8 mouse cellular contexts compared by ENCODE assay signal in the genomic region with DNA sequence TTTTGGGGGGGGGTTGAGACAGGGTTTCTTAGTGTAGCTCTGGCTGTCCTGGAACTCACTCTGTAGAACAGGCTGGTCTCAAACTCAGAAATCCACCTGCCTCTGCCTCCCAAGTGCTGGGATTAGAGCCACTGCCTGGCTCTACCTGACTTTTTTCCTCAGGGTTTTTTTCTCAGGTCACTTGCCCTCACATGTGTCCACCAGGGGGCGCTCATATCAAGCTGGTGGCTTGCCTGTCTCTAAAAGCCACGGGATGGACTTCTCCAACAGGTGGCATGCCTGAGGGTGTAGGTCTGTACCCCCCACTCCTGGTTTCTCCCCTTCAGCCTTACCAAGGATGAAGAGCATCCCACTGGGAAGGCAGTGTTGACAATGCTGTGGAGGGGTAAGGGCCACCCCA. TPM values are rescaled to one million over a fixed set of nuclear protein-coding genes. Genes with fewer than 3 reads are reported as not detected.
A peak's percentile ranks its signal among the peaks of the same experiment; 100 is the strongest.
DNase-seq lines count a peak whose midpoint lies in the region; ATAC-seq lines count a peak whose summit lies in the region.

No protein-coding gene starts in this region.

- peaks cover 23% of the 10 kb centered on the region for H3K4me1 ChIP-seq in kidney, embryonic 15.5 days
- no peaks in the 10 kb centered on the region for H3K4me1 ChIP-seq in embryonic facial prominence, embryonic 11.5 days (ENCODE audit: control insufficient read depth, insufficient read depth, low read length)
- peaks cover 4% of the 10 kb centered on the region; the same call in 1 of the 2 replicates for H3K4me1 ChIP-seq in limb, embryonic 11.5 days (ENCODE audit: control insufficient read depth, insufficient read depth, low read length)

- peaks cover 35% of the 10 kb centered on the region for H3K27me3 ChIP-seq in kidney, embryonic 15.5 days
- H3K27me3 ChIP-seq in embryonic facial prominence, embryonic 11.5 days (ENCODE audit: control insufficient read depth, insufficient read depth, low read length): peaks cover 24% of the 10 kb centered on the region
- H3K27me3 ChIP-seq in limb, embryonic 11.5 days (ENCODE audit: control insufficient read depth, insufficient read depth, low read length): peaks cover 21% of the 10 kb centered on the region

- H3K27ac ChIP-seq in kidney, embryonic 15.5 days: no peak overlapping the region
- H3K27ac ChIP-seq in embryonic facial prominence, embryonic 11.5 days (replicated peaks; ENCODE audit: low read depth, low read length): no peak overlapping the region
- no peak overlapping the region for H3K27ac ChIP-seq in limb, embryonic 11.5 days (replicated peaks; ENCODE audit: low read depth, low read length)

- WGBS in kidney, embryonic 15.5 days: 0% methylated on average over 2 of the region's 2 CpGs
- WGBS in embryonic facial prominence, embryonic 11.5 days: 0% methylated on average over 2 of the region's 2 CpGs
- WGBS in limb, embryonic 11.5 days: 2% methylated on average over 2 of the region's 2 CpGs

- H3K9ac ChIP-seq in kidney, embryonic 15.5 days: no peak overlapping the region
- no peak overlapping the region for H3K9ac ChIP-seq in embryonic facial prominence, embryonic 11.5 days (replicated peaks; ENCODE audit: low read length)
- H3K9ac ChIP-seq in limb, embryonic 11.5 days (ENCODE audit: low read length): no peak overlapping the region

- ATAC-seq in kidney, embryonic 15.5 days (replicated peaks; ENCODE audit: low FRiP score): no peak
- no peak for ATAC-seq in embryonic facial prominence, embryonic 11.5 days (replicated peaks; ENCODE audit: insufficient number of reproducible peaks, low FRiP score, low TSS enrichment, low read depth)
- no peak for ATAC-seq in limb, embryonic 11.5 days (ENCODE audit: insufficient number of reproducible peaks, low FRiP score, low TSS enrichment, low read depth)

- H3K4me3 ChIP-seq in kidney, embryonic 15.5 days (replicated peaks): no peak overlapping the region
- H3K4me3 ChIP-seq in embryonic facial prominence, embryonic 11.5 days (ENCODE audit: low read depth, low read length): no peak overlapping the region
- no peak overlapping the region for H3K4me3 ChIP-seq in limb, embryonic 11.5 days (ENCODE audit: low read depth, low read length)

- H3K36me3 ChIP-seq in kidney, embryonic 15.5 days: peaks cover 10% of the 10 kb centered on the region; the same call in 1 of the 2 replicates
- H3K36me3 ChIP-seq in embryonic facial prominence, embryonic 11.5 days (replicated peaks; ENCODE audit: control insufficient read depth, insufficient read depth, low read depth, low read length): no peaks in the 10 kb centered on the region
- H3K36me3 ChIP-seq in limb, embryonic 11.5 days (ENCODE audit: control insufficient read depth, insufficient read depth, low read length): no peaks in the 10 kb centered on the region

- no peak overlapping the region for H3K4me2 ChIP-seq in kidney, embryonic 15.5 days
- H3K4me2 ChIP-seq in embryonic facial prominence, embryonic 11.5 days (ENCODE audit: low read depth, low read length): no peak overlapping the region
- H3K4me2 ChIP-seq in limb, embryonic 11.5 days (ENCODE audit: low read depth, severe bottlenecking): no peak overlapping the region

- peak; percentile 90 for DNase-seq in kidney, adult 18-20 months
- peak; percentile 94 for DNase-seq in adrenal gland, postnatal 14 days
- peak; percentile 87 for DNase-seq in embryonic facial prominence, embryonic 11.5 days (ENCODE audit: low spot score)
- DNase-seq in hindlimb bud, embryonic 11.5 days (ENCODE audit: extremely low spot score, low read depth, low spot score): peak; percentile 63
- peak; percentile 93 for DNase-seq in limb, embryonic 11.5 days (ENCODE audit: low spot score)
- peak; percentile 77 for DNase-seq in ovary, postnatal 14 days (ENCODE audit: low spot score)
- DNase-seq in thymus, postnatal 0 days (ENCODE audit: low spot score): peak; percentile 86

- no peaks in the 10 kb centered on the region for H3K9me3 ChIP-seq in kidney, embryonic 15.5 days (replicated peaks)
- H3K9me3 ChIP-seq in embryonic facial prominence, embryonic 11.5 days (replicated peaks; ENCODE audit: control insufficient read depth, low read length): no peaks in the 10 kb centered on the region
- no peaks in the 10 kb centered on the region; the same call in 1 of the 2 replicates for H3K9me3 ChIP-seq in limb, embryonic 11.5 days (ENCODE audit: control insufficient read depth, low read length)

RNA-seq across cellular contexts. Expression of gene Evpl, which starts 11.5 kb away (rescaled TPM):
- 2.8 and 2.9 TPM in 2 replicates for polyA plus RNA-seq in kidney, embryonic 15.5 days (2015; fragmentation: Nextera tagmentation; extraction: Ambion mirVana)
- total RNA-seq in adrenal gland, postnatal 14 days (2021): 1.3 and 1.7 TPM in 2 replicates
- polyA plus RNA-seq in embryonic facial prominence, embryonic 11.5 days (2014; fragmentation: Nextera tagmentation; extraction: Ambion mirVana): 0.73 and 0.88 TPM in 2 replicates
- polyA plus RNA-seq in limb, embryonic 11.5 days (2014; fragmentation: Nextera tagmentation; extraction: Ambion mirVana): 1.1 and 1.2 TPM in 2 replicates
- 1.5 and 2.0 TPM in 2 replicates for polyA plus RNA-seq in thymus, postnatal 0 days (2015; fragmentation: Nextera tagmentation; extraction: Ambion mirVana)

RNA-seq across cellular contexts. Expression of gene Acox1, which starts 27.6 kb away (rescaled TPM):
- polyA plus RNA-seq in kidney, embryonic 15.5 days (2015; fragmentation: Nextera tagmentation; extraction: Ambion mirVana): 32.6 and 35.9 TPM in 2 replicates
- 150 and 199 TPM in 2 replicates for total RNA-seq in adrenal gland, postnatal 14 days (2021)
- 22.1 and 22.4 TPM in 2 replicates for polyA plus RNA-seq in embryonic facial prominence, embryonic 11.5 days (2014; fragmentation: Nextera tagmentation; extraction: Ambion mirVana)
- polyA plus RNA-seq in limb, embryonic 11.5 days (2014; fragmentation: Nextera tagmentation; extraction: Ambion mirVana): 19.1 and 19.4 TPM in 2 replicates
- 20.0 and 20.7 TPM in 2 replicates for polyA plus RNA-seq in thymus, postnatal 0 days (2015; fragmentation: Nextera tagmentation; extraction: Ambion mirVana)

RNA-seq across cellular contexts. Expression of gene Ten1, which starts 27.8 kb away (rescaled TPM):
- 75.6 and 79.4 TPM in 2 replicates for polyA plus RNA-seq in kidney, embryonic 15.5 days (2015; fragmentation: Nextera tagmentation; extraction: Ambion mirVana)
- 16.7 and 20.0 TPM in 2 replicates for total RNA-seq in adrenal gland, postnatal 14 days (2021)
- 54.7 and 59.2 TPM in 2 replicates for polyA plus RNA-seq in embryonic facial prominence, embryonic 11.5 days (2014; fragmentation: Nextera tagmentation; extraction: Ambion mirVana)
- polyA plus RNA-seq in limb, embryonic 11.5 days (2014; fragmentation: Nextera tagmentation; extraction: Ambion mirVana): 56.7 and 62.5 TPM in 2 replicates
- polyA plus RNA-seq in thymus, postnatal 0 days (2015; fragmentation: Nextera tagmentation; extraction: Ambion mirVana): 127 and 134 TPM in 2 replicates

RNA-seq across cellular contexts. Expression of gene Srp68, which starts 47.6 kb away (rescaled TPM):
- 91.3 and 96.5 TPM in 2 replicates for polyA plus RNA-seq in kidney, embryonic 15.5 days (2015; fragmentation: Nextera tagmentation; extraction: Ambion mirVana)
- 63.1 and 70.4 TPM in 2 replicates for total RNA-seq in adrenal gland, postnatal 14 days (2021)
- 78.7 and 80.5 TPM in 2 replicates for polyA plus RNA-seq in embryonic facial prominence, embryonic 11.5 days (2014; fragmentation: Nextera tagmentation; extraction: Ambion mirVana)
- polyA plus RNA-seq in limb, embryonic 11.5 days (2014; fragmentation: Nextera tagmentation; extraction: Ambion mirVana): 88.2 and 96.9 TPM in 2 replicates
- polyA plus RNA-seq in thymus, postnatal 0 days (2015; fragmentation: Nextera tagmentation; extraction: Ambion mirVana): 86.4 and 89.0 TPM in 2 replicates

RNA-seq across cellular contexts. Expression of gene Galr2, which starts 54.3 kb away (rescaled TPM):
- 0.22 and 0.32 TPM in 2 replicates for polyA plus RNA-seq in kidney, embryonic 15.5 days (2015; fragmentation: Nextera tagmentation; extraction: Ambion mirVana)
- total RNA-seq in adrenal gland, postnatal 14 days (2021): not detected in 2 replicates
- 0.11 and 0.52 TPM in 2 replicates for polyA plus RNA-seq in embryonic facial prominence, embryonic 11.5 days (2014; fragmentation: Nextera tagmentation; extraction: Ambion mirVana)
- polyA plus RNA-seq in limb, embryonic 11.5 days (2014; fragmentation: Nextera tagmentation; extraction: Ambion mirVana): 0.12 and 0.17 TPM in 2 replicates
- polyA plus RNA-seq in thymus, postnatal 0 days (2015; fragmentation: Nextera tagmentation; extraction: Ambion mirVana): 0.49 and 0.59 TPM in 2 replicates
